Mouse (Mus musculus) CD4-positive helper T cell, adult 2 months (primary cell): ENCODE results near the gene Bbs5.
"Not testable (repeated sequence)": the region's sequence is repeated elsewhere in the genome, so short reads cannot be mapped to it uniquely, and the experiment has no call there.

Experiments
- DNase-seq: peaks from one replicate; pipeline ENCODE4 v3.0.0-alpha.2; 2012; ENCODE audit warnings: low read depth, missing footprints, low spot score

Gene Bbs5

GRCm38 (mm10) chr2:69669853-69670252, 22.9 kb downstream of the Bbs5 start, which contains the start of gene Klhl41:
TSS of gene Klhl41 (plus strand) at chr2:69670120.
- DNase-seq: no peak

DNA sequence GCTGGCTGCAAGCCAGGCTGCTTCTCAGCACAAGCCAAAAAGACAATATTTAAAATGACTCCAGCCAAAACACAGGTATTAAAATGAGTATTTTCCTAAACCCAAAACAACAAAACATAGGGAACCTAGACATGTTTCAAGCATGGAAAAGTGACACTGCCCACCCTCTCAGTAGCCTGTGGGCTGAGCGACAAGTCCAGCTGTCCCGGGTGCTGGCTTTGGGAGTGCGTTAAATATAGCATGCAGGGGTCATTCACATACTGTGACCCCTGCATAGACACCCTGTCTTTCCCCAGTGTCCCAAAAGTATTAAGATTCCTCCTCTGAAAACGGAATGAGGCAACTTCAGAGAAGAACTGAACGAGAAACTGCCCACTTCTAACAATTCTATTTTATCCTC, 26.8 kb downstream of the Bbs5 start:
- no peak for DNase-seq

DNA sequence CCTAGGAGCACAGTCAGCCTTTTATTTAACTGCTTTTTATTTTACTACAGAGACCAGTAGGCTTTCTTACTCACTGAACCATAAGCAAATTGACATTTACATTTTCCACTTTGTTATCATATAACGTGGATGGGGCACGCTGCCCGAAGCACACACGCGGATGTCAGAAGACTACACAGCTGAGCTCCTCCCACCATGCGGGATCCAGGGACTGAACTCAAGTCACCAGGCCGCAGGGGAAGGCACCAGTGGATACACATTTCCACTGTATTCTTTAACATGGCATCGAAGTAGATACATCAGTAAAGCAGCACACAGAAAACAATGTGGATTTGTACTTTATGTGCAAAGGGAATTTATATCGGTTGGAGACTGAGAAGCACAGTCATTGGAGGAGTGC, 28.3 kb downstream of the Bbs5 start:
- DNase-seq: no peak

DNA sequence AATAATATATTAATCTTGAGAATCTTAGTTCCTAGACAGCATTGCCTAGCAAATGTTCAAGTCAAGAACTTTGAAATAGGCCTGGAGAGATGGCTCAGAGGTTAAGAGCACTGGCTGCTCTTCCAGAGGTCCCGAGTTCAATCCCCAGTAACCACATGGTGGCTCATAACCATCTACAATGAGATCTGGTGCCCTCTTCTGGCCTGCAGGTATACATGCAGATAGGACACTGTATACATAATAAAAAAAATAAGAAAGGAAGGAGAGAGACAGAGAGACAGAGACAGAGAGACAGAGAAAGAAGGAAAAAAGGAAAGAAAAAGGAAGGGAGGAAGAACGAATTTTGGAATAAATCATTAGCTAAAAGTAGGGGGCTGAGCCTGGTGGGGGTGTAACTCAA, 29.7 kb downstream of the Bbs5 start:
- DNase-seq: no peak

DNA sequence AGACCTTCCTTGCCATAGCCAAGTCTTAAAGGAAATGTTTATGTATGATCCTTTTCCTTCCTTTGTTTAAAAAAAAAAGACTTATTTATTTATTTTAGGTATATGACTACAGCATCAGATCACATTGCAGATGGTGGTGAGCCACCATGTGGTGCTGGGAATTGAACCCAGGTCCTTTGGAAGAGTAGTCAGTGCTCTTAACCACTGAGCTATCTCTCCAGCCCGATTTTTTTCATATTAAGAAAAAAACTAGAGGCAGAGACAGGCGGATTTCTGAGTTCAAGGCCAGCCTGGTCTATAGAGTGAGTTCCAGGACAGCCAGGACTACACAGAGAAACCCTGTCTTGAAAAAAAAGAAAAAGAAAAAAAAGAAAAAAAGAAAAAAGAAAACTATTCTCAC, 30.2 kb downstream of the Bbs5 start:
- not testable (repeated sequence) for DNase-seq

DNA sequence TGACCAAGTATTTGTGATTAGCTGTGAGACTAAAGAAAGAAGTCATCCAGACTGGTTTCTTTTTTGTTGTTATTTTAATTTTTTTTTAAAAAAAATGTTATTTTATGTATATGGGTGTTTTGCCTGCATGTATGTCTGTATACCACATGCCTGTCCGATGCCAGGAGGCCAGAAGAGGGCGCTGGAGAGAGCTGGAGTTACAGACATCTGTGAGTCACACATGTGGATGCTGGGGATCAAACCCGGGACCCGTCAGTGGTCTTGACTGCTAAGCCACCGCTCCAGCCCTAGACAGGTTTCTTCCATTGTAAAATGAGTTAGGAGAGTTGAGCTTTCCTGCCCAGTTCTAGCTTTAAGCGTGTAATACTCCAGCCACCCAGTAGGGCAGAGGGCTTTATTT, 33.0 kb downstream of the Bbs5 start:
- peak; percentile 13 for DNase-seq

- no peak for DNase-seq
Measured at GRCm38 (mm10) chr2:69681931-69682330, 35.0 kb downstream of the Bbs5 start.

- no peak for DNase-seq
Measured at GRCm38 (mm10) chr2:69683036-69683805, 36.2 kb downstream of the Bbs5 start.

DNA sequence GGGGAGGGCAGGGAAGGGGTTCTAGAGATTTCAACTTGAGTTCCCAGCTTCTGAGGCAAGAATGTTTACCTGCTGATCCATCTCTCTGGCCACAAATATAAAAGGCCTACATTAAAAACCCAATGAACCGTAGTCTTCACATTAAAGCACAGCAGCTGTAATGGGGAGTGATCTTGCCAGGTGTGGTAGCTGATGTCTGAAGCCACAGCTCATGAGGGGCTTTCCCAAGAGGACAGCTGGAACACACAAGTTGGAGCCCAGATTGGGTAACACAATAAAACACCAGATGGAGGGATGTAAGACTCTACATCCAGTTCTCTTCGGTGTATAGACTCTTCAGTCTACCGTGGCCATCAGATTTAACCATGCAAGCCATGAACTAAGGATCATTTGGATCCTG, 37.5 kb downstream of the Bbs5 start:
- no peak for DNase-seq

GRCm38 (mm10) chr2:69690214-69690613, 43.2 kb downstream of the Bbs5 start:
- DNase-seq: no peak

GRCm38 (mm10) chr2:69690843-69691242, 43.9 kb downstream of the Bbs5 start:
- no peak for DNase-seq

- DNase-seq: no peak
Measured at GRCm38 (mm10) chr2:69693501-69693900, 46.5 kb downstream of the Bbs5 start.

DNA sequence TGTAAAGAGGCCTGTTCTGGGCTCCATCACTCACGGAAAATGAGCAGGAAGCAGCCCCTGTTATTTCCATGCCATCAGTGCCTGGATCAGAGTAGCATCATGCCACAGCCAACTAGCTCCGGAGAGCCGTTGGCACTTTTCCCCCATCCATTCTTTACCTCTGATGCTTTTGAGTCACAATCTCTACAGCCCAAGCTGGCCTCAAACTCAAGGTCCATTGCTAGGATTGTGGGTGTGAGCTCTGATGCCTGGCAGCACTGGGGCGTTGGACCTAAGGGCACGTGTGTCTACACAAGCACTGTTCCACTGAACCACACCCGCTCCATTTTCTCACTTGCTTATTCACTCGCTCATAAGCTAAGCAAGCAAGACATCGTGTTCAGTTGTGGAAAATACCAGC, 53.5 kb downstream of the Bbs5 start:
- DNase-seq: no peak

DNA sequence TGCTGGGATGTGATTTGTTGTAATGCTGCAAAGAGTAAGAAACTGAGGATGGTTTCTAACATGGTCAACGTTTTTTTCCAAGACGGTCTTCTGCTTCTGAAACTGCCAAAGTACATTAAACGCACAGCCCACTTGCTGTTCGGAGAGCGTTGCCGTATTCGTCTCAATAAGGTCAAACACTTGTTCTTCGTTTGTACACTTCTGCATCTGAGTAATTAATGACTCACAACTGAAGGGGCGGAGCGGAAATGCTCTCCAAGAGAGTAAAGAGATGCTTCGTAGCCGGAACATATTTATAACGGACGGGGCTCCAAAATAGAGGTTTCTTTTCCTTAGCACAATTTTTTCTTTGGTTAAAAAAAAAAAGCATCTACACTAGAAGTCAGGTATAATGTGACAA, 65.2 kb downstream of the Bbs5 start:
- peak; percentile 27 for DNase-seq

GRCm38 (mm10) chr2:69712981-69713625, 66.1 kb downstream of the Bbs5 start, which contains the start of gene Fastkd1:
TSS of gene Fastkd1 (minus strand) at chr2:69713516.
- peak; percentile 83 for DNase-seq

DNA sequence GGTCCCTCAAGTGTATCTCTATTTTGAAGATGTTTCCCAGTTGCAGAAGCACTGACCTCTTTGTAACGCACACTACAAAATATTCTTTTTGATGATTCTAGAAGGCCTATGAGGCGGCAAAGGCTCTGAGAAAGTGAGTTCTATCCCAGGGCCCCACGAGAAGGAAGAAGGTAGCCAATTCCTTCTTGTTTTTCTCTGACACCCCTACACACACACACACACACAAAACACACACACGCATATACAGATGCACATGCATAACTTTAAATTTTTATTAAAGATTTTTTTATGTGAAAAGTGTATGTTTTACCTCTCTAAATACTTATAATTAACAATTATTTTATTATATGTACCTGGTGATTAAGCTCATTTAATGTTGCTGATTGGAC, 66.6 kb downstream of the Bbs5 start:
- no peak for DNase-seq

- DNase-seq: no peak
Measured at GRCm38 (mm10) chr2:69714126-69714525, 67.2 kb downstream of the Bbs5 start.

- no peak for DNase-seq
Measured at GRCm38 (mm10) chr2:69716483-69716882, 69.5 kb downstream of the Bbs5 start.
